8 mouse cellular contexts compared by ENCODE assay signal in genomic region chr14:11160806-11161450, GRCm38 (mm10). TPM values are rescaled to one million over a fixed set of nuclear protein-coding genes. Genes with fewer than 3 reads are reported as not detected.
DNase-seq lines count a peak whose midpoint lies in the region; ATAC-seq lines count a peak whose summit lies in the region.

No protein-coding gene starts in this region.

- peak overlapping the region; percentile 35; the same call in 1 of the 2 replicates for H3K27ac ChIP-seq in hindbrain, embryonic 12.5 days
- peak overlapping the region; percentile 51; the same call in 1 of the 2 replicates for H3K27ac ChIP-seq in lung, embryonic 15.5 days

- H3K4me3 ChIP-seq in hindbrain, embryonic 12.5 days: peak overlapping the region; percentile 67
- peak overlapping the region; percentile 78 for H3K4me3 ChIP-seq in lung, embryonic 15.5 days

- H3K4me2 ChIP-seq in hindbrain, embryonic 12.5 days (replicated peaks): peak overlapping the region; percentile 81
- peak overlapping the region; percentile 93 for H3K4me2 ChIP-seq in lung, embryonic 15.5 days

- peak; percentile 64 for DNase-seq in Muller cell, postnatal 12 days (ENCODE audit: inconsistent ontology term)
- peak; percentile 94 for DNase-seq in cerebellum, adult 9-11 months
- peak; percentile 58 to 75 for DNase-seq in frontal cortex, postnatal 14 days (ENCODE audit: low spot score in 2 of 2)
- peak; percentile 92 for DNase-seq in layer of hippocampus, adult 9-11 months
- peak; percentile 53 for DNase-seq in ovary, postnatal 14 days (ENCODE audit: low spot score)
- peak; percentile 13 to 34 for DNase-seq in thymus, postnatal 10 days (ENCODE audit: low spot score in 2 of 2)

- WGBS in hindbrain, embryonic 12.5 days: 10% methylated on average over 17 of the region's 17 CpGs
- 9% methylated on average over 17 of the region's 17 CpGs for WGBS in lung, embryonic 15.5 days

- no peaks in the 10 kb centered on the region for H3K4me1 ChIP-seq in hindbrain, embryonic 12.5 days
- H3K4me1 ChIP-seq in lung, embryonic 15.5 days: no peaks in the 10 kb centered on the region

- no peaks in the 10 kb centered on the region for H3K27me3 ChIP-seq in hindbrain, embryonic 12.5 days
- no peaks in the 10 kb centered on the region for H3K27me3 ChIP-seq in lung, embryonic 15.5 days

- ATAC-seq in hindbrain, embryonic 12.5 days (ENCODE audit: low FRiP score): peak; percentile 86
- peak; percentile 83 for ATAC-seq in lung, embryonic 15.5 days (ENCODE audit: borderline replicate concordance, extremely low read depth, low FRiP score, low TSS enrichment)

- H3K9ac ChIP-seq in hindbrain, embryonic 12.5 days: peak overlapping the region; percentile 67
- H3K9ac ChIP-seq in lung, embryonic 15.5 days: peak overlapping the region; percentile 58

- H3K9me3 ChIP-seq in hindbrain, embryonic 12.5 days (replicated peaks): no peaks in the 10 kb centered on the region
- no peaks in the 10 kb centered on the region for H3K9me3 ChIP-seq in lung, embryonic 15.5 days

- H3K36me3 ChIP-seq in hindbrain, embryonic 12.5 days: no peaks in the 10 kb centered on the region
- H3K36me3 ChIP-seq in lung, embryonic 15.5 days: no peaks in the 10 kb centered on the region

RNA-seq across cellular contexts. Expression of gene Fhit, which starts 0.9 kb away (rescaled TPM):
- 3.8 and 5.5 TPM in 2 replicates for polyA plus RNA-seq in hindbrain, embryonic 12.5 days (2016; fragmentation: Nextera tagmentation; extraction: Ambion mirVana)
- 3.0 and 3.4 TPM in 2 replicates for polyA plus RNA-seq in lung, embryonic 15.5 days (2015; fragmentation: Nextera tagmentation; extraction: Ambion mirVana)

Comparison
In these comparisons a context has a peak if more than half of its experiments do, and no peak if none do; other contexts are left out.
1. Peak in every context shown above with its lines: DNase-seq, ATAC-seq, H3K4me3 ChIP-seq and H3K27ac ChIP-seq.
2. DNase-seq: peak in every context shown above with its lines; median percentile 94 in cerebellum, adult 9-11 months; 92 in layer of hippocampus, adult 9-11 months; 66 in frontal cortex, postnatal 14 days; 64 in Muller cell, postnatal 12 days; 53 in ovary, postnatal 14 days; 24 in thymus, postnatal 10 days.